Mouse (Mus musculus) neural tube, embryonic 15.5 days (tissue): ENCODE measurements around the gene Idh3g. TPM values are rescaled to one million over a fixed set of nuclear protein-coding genes. Genes with fewer than 3 reads are reported as not detected.

Experiments used
- ATAC-seq: fragments of 200-750 bp; cut with Nextera tagmentation; 2 replicates; pipeline ENCODE4 v1.8.0; 2017; ENCODE audit warnings: mild to moderate bottlenecking, moderate TSS enrichment, moderate library complexity; ENCODE audit not compliant: low FRiP score
- H3K27ac ChIP-seq: fragments of 300-500 bp; sonication (generic); replicated peaks from 2 replicates; pipeline ENCODE4 v1.5.1; 2015; ENCODE audit warnings: mild to moderate bottlenecking, inconsistent platforms
- H3K27me3 ChIP-seq: fragments of 300-500 bp; sonication (generic); replicated peaks from 2 replicates; pipeline ENCODE4 v1.6.1; 2015; ENCODE audit warnings: inconsistent platforms
- H3K36me3 ChIP-seq: fragments of 300-500 bp; sonication (generic); 2 replicates; pipeline ENCODE4 v1.6.1; 2015; ENCODE audit warnings: inconsistent platforms
- H3K4me1 ChIP-seq: fragments of 300-500 bp; sonication (generic); 2 replicates; pipeline ENCODE4 v1.6.1; 2015; ENCODE audit warnings: inconsistent platforms
- H3K4me2 ChIP-seq: fragments of 300-500 bp; sonication (generic); 2 replicates; pipeline ENCODE4 v1.6.1; 2015; ENCODE audit warnings: inconsistent platforms, mild to moderate bottlenecking, moderate library complexity
- H3K4me3 ChIP-seq: fragments of 300-500 bp; sonication (generic); replicated peaks from 2 replicates; pipeline ENCODE4 v1.5.1; 2015; ENCODE audit warnings: mild to moderate bottlenecking, inconsistent platforms
- H3K9ac ChIP-seq: fragments of 300-500 bp; sonication (generic); replicated peaks from 2 replicates; pipeline ENCODE4 v1.6.1; 2015; ENCODE audit warnings: mild to moderate bottlenecking, inconsistent platforms
- H3K9me3 ChIP-seq: fragments of 300-500 bp; sonication (generic); replicated peaks from 2 replicates; pipeline ENCODE4 v1.6.1; 2016; ENCODE audit warnings: inconsistent platforms
- WGBS: fragments of 180-500 bp; shearing (Covaris S2); methylation state at CpG from one replicate; pipeline ENCODE4 v1.1.7; 2015; ENCODE audit warnings: mixed read lengths; 5-methylcytosine and 5-hydroxymethylcytosine counted together
- polyA plus RNA-seq: library from polyadenylated mRNA; unstranded; fragments of >200 nt; fragmentation: Nextera tagmentation; extraction: Ambion mirVana; gene quantifications from 2 replicates; pipeline ENCODE4 v1.2.1, GENCODE M21; 2015

The Idh3g gene
- polyA plus RNA-seq, 1 experiment from 2014 or later = 276 TPM

DNA sequence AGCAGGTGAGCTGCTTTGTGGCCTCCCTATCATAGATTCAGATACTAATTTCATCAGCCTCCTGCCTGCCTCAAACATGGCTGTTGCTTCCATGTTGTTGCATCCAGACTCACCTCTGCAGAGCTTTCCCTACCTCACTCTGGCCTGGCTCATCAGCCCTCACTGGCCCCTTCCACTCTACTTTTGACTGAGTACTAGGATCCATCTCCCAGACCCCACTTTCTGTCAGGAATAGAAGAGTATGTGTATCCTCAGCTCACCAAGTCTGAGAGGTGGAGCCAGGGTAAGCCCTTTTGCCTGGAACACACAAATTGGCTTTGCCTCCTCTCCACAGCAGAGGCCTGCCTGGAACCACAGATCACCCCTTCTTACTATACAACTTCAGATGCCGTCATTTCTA is 1.8 kb upstream of the Idh3g start:
- H3K9ac ChIP-seq = 0 out of 2 replicates have a peak overlapping the region, but pooled peaks have one; percentile 75
- peaks cover 15% of the 10 kb centered on the region for H3K36me3 ChIP-seq
- ATAC-seq = no peak
- peaks cover 33% of the 10 kb centered on the region for H3K4me1 ChIP-seq
- H3K9me3 ChIP-seq = no peaks in the 10 kb centered on the region
- WGBS = 96% methylated on average over 1 of the region's 1 CpGs
- H3K4me2 ChIP-seq = peak overlapping the region; percentile 60
- H3K4me3 ChIP-seq = no peak overlapping the region
- H3K27ac ChIP-seq = no peak overlapping the region
- H3K27me3 ChIP-seq = no peaks in the 10 kb centered on the region

DNA sequence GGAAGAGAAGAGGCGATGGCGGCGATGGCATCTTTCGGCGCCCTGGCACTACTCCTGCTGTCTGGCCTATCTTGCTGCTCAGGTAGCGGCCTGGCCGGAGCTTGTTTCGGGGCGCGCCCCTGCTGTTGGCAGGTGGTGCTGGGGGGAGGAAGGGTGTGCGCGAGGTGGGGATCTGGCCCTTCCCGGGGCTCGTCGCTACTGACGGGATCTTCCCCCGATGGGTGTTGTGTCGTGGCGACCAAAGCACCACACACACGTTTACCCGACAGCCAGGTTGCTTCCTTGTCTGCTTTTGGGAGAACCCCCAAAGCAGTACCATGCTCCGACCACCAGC is 495 bp upstream of the Idh3g start:
- WGBS = 22% methylated on average over 18 of the region's 22 CpGs
- peak; percentile 29 for ATAC-seq
- peaks cover 15% of the 10 kb centered on the region for H3K36me3 ChIP-seq
- H3K4me1 ChIP-seq = peaks cover 33% of the 10 kb centered on the region
- H3K9me3 ChIP-seq = no peaks in the 10 kb centered on the region
- no peaks in the 10 kb centered on the region for H3K27me3 ChIP-seq
- H3K4me3 ChIP-seq = peak overlapping the region; percentile 58
- H3K27ac ChIP-seq = peak overlapping the region; percentile 92
- H3K9ac ChIP-seq = peak overlapping the region; percentile 75
- peak overlapping the region; percentile 60 for H3K4me2 ChIP-seq

DNA sequence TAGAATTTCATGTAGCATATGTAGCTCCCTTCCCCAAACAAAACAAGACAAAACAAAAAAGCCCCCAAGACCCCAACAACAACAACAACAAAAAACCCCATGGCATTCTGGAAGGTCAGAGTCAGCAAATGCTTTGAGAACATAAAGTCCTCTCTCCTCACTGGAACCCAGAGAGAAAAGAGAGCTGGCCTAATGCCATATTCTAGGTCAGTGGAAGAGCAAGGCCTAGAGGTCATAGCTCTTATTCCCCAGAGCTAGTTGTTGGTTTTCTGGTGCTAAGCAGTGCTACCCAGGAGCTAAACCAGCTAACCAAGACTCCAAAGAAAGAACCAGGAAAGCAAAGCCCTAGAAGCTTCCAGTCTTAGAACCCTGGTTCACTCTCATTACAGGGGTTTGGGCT is 1.0 kb downstream of the Idh3g start:
- no peak for ATAC-seq
- H3K27ac ChIP-seq = peak overlapping the region; percentile 92
- no peaks in the 10 kb centered on the region for H3K27me3 ChIP-seq
- peak overlapping the region; percentile 58 for H3K4me3 ChIP-seq
- H3K4me1 ChIP-seq = peaks cover 33% of the 10 kb centered on the region
- no peaks in the 10 kb centered on the region for H3K9me3 ChIP-seq
- H3K36me3 ChIP-seq = peaks cover 14% of the 10 kb centered on the region
- peak overlapping the region; percentile 67 for H3K4me2 ChIP-seq
- H3K9ac ChIP-seq = peak overlapping the region; percentile 59

DNA sequence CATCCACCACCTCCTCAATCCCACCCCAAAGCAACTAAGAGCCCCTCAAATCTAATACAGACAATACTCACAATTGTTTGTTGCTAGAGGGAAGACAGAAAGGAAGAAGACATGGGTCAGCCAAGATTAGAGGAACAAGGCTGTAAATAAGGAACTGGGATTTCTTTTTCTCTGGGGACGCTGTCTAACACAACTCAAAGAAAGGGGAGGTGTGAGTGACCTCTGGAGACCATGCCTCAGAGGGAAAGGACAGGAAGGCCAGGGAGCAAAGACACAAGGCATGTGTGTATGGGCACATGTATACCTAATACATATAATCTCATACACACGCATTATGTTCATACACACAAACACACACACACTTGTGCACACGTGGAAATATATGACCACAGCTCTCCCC is 4.5 kb downstream of the Idh3g start:
- H3K36me3 ChIP-seq = peaks cover 19% of the 10 kb centered on the region
- 93% methylated on average over 3 of the region's 3 CpGs for WGBS

DNA sequence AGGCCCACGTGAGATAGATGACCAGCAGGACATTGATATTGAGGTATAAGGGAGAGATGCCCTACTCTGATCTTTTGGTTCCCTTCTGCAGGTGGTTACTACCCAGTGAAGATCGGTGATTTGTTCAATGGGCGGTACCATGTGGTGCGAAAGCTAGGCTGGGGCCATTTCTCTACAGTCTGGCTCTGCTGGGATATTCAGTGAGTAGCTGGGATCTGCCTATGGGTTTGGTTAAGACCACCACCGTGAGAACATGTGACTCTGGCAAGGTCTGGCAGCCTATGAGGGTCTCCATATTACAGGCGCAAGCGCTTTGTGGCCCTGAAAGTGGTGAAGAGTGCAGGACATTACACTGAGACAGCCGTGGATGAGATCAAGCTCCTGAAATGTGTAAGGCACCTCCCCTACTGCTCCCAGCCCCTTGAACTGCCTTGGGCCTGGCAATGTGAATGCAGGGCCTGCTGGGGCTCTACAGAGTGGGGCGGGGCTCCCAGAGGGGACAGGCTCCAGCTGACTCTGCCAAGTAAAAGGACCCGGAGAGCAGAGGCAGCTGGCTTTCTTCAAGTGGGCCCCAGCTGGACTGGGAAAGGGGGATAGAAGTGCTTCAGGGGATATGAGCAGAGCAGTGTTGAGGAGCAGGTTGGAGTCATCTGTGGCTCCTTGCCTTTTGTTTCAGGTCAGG is 11.8 kb downstream of the Idh3g start:
- WGBS = 71% methylated on average over 10 of the region's 10 CpGs
- no peak overlapping the region for H3K27ac ChIP-seq
- 0 out of 2 replicates have a peak, but pooled peaks have one; percentile 8 for ATAC-seq

More for the DNA sequence above, 4.5 kb downstream of the Idh3g start:
- no peaks in the 10 kb centered on the region for H3K27me3 ChIP-seq
- H3K4me3 ChIP-seq = no peak overlapping the region
- no peak for ATAC-seq
- no peak overlapping the region for H3K4me2 ChIP-seq
- H3K9me3 ChIP-seq = no peaks in the 10 kb centered on the region
- no peak overlapping the region for H3K9ac ChIP-seq
- H3K27ac ChIP-seq = no peak overlapping the region
- peaks cover 17% of the 10 kb centered on the region for H3K4me1 ChIP-seq

DNA sequence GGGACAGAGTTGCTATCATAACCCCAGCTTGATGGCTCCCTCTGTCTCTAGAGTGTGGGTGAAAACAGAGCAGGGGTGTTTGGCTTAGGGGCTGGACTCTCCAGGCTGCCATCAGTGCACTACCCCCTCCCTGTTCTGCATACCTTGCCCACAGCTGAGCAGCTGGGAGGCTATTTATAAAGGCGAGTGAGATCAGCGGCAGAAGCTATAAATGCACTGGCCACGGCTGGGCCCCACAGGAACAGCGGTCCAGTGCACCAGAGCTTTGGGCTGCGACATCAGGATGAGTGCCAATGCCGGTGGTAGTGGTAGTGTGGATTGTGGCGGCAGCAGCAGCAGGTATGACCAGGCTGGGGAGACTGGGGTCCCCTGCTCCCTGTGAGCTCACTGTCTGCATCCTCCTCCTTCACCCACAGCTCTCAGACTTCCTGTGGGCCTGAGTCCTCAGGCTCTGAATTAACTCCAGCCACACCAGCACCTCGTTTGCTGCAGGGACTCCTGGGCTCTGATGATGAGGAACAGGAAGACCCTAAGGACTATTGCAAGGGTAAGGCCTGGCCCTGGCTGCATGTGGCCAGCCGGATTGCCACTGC is 12.4 kb downstream of the Idh3g start, which contains the start of gene Srpk3:
Gene Srpk3 (plus strand): TSS at position 238 of the 593 bp plus-strand sequence.
- Histone ChIP-seq H3K4me1 (0 out of 2 replicates have a peak, but pooled peaks cover 2% of the 10 kb centered on the region), H3K27ac (no peak within 1 kb of the TSS), H3K9me3 (no peaks in the 10 kb centered on the region), H3K9ac (no peak within 1 kb of the TSS), H3K4me3 (no peak within 1 kb of the TSS), H3K27me3 (no peaks in the 10 kb centered on the region), H3K36me3 (peaks cover 2% of the 10 kb centered on the region), H3K4me2 (no peak within 1 kb of the TSS)
- ATAC-seq = no peak; the same call in 1 of the 2 replicates
- WGBS = 56% methylated on average over 9 of the region's 9 CpGs

More for the DNA sequence above, 11.8 kb downstream of the Idh3g start:
- peaks cover 9% of the 10 kb centered on the region for H3K36me3 ChIP-seq
- no peak overlapping the region for H3K4me3 ChIP-seq
- no peak overlapping the region for H3K4me2 ChIP-seq
- 0 out of 2 replicates have a peak, but pooled peaks cover 2% of the 10 kb centered on the region for H3K4me1 ChIP-seq
- no peaks in the 10 kb centered on the region for H3K27me3 ChIP-seq
- H3K9me3 ChIP-seq = no peaks in the 10 kb centered on the region
- H3K9ac ChIP-seq = no peak overlapping the region

DNA sequence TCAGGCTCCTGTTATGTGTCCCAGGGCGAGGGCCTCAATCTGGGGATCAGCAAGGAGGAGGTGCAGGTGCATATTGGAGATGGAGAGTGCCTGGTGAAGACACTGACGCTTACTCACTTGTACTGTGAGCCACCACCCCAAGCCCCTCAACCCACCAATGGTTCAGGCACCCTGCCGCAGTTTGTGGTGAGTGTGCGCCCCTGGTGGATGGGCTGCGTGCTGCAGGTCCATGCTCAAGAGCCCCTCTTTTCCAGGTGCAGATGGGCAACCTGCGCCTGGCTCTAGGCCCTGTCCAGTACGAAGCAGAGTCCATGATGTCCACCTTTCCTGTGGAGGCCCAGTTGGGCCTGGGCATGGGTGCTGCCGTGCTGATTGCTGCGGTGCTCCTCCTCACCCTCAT is 19.4 kb downstream of the Idh3g start:
- Histone ChIP-seq H3K27ac (no peak overlapping the region), H3K4me3 (no peak overlapping the region), H3K27me3 (no peaks in the 10 kb centered on the region), H3K9me3 (no peaks in the 10 kb centered on the region), H3K4me2 (no peak overlapping the region), H3K36me3 (no peaks in the 10 kb centered on the region), H3K4me1 (no peaks in the 10 kb centered on the region), H3K9ac (no peak overlapping the region)
- 68% methylated on average over 9 of the region's 9 CpGs for WGBS
- ATAC-seq = no peak

DNA sequence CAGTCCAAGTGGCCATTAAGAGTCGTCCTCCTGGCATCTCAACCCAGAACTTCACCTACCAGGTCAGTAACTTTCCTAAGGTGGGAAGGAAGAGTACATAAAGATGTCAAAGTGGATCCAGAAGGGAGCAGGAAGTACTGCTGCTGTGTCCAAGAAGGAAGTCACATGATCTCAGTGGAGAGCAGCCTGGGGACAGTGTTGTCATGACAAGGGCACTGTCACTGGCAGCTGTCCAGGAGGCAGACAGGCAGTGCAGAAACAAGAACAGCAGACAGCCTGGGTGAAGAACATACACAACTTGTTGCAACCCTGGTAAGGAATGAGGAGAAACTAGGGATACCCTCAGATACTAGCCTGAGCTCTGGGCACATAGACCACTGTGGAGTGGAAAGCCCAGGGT is 21.4 kb downstream of the Idh3g start:
- Histone ChIP-seq H3K9ac (no peak overlapping the region), H3K9me3 (no peaks in the 10 kb centered on the region), H3K4me1 (no peaks in the 10 kb centered on the region), H3K27ac (no peak overlapping the region), H3K4me3 (no peak overlapping the region), H3K36me3 (no peaks in the 10 kb centered on the region), H3K4me2 (no peak overlapping the region), H3K27me3 (no peaks in the 10 kb centered on the region)
- ATAC-seq = no peak
- WGBS = 59% methylated on average over 1 of the region's 1 CpGs

DNA sequence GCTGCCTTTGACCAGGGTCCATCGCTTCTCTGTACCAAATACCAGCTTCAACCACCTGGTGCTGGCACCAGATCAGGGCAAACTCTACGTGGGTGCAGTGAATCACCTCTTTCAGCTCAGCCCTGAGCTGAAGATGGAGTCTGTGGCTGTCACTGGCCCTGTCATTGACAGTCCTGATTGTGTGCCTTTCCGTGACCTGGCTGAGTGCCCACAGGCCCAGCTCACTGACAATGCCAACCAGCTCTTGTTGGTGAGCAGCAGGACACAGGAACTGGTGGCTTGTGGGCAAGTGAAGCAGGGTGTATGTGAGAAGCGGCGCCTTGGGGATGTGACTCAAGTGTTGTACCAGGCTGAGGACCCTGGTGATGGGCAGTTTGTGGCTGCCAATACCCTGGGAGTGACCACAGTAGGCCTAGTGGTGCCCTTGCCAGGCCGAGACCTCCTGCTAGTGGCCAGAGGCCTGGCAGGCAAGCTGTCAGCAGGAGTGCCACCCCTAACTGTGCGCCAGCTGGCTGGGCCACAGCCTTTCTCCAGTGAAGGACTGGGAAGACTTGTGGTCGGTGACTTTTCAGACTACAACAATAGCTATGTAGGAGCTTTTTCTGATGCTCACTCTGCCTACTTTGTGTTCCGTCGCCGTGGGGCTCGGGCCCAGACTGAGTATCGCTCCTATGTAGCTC is 27.9 kb downstream of the Idh3g start:
- Histone ChIP-seq H3K4me3 (no peak overlapping the region), H3K4me2 (no peak overlapping the region), H3K9ac (no peak overlapping the region), H3K36me3 (no peaks in the 10 kb centered on the region), H3K27ac (no peak overlapping the region), H3K27me3 (no peaks in the 10 kb centered on the region), H3K9me3 (no peaks in the 10 kb centered on the region), H3K4me1 (no peaks in the 10 kb centered on the region)
- 85% methylated on average over 13 of the region's 13 CpGs for WGBS
- no peak for ATAC-seq

DNA sequence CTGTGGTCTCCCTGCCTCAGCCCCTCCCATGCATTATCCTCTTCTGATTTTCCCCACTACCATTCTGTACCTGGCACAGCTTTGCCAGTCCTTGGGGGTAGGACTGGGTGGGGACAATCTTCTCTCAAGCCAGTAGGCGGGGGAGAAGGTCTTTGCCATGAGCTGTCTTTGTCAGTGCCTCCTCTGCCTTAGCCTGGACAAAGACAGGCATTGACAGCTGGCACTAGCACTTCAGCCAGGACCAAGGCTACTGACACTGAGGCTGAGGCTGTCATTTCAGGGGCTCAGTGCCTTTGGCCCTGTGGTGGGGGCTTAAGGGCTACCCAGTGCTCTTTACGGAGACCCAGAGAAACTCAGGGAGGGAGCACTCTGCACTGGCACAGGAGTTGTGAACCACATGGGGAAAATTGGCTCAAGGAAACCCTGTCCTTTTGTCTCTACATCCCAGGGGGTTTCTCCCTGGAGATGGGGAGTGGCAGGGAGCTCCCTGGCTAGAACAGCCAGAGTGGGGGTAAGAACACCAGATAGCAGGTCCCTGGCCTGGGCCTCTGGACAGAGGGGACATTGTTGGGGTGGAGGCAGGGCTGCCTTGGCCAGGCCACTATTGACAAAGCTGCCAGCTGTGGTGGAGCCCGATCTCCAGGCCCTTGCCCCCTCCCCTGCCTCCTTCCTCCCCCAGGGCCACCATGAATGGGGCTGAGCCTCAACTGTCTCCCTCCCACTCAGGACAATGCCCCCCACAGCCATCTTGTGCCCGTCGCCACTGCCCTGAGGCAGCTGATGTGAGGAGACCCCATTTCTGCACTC is 30.2 kb downstream of the Idh3g start, which contains the start of gene Plxnb3:
Gene Plxnb3 (plus strand): TSS at position 757 of the 807 bp plus-strand sequence.
- WGBS = 66% methylated on average over 5 of the region's 5 CpGs
- Histone ChIP-seq H3K4me2 (no peak within 1 kb of the TSS), H3K27ac (no peak within 1 kb of the TSS), H3K9ac (no peak within 1 kb of the TSS), H3K4me3 (no peak within 1 kb of the TSS), H3K9me3 (no peaks in the 10 kb centered on the region), H3K36me3 (no peaks in the 10 kb centered on the region), H3K4me1 (no peaks in the 10 kb centered on the region), H3K27me3 (no peaks in the 10 kb centered on the region)
- ATAC-seq = no peak

DNA sequence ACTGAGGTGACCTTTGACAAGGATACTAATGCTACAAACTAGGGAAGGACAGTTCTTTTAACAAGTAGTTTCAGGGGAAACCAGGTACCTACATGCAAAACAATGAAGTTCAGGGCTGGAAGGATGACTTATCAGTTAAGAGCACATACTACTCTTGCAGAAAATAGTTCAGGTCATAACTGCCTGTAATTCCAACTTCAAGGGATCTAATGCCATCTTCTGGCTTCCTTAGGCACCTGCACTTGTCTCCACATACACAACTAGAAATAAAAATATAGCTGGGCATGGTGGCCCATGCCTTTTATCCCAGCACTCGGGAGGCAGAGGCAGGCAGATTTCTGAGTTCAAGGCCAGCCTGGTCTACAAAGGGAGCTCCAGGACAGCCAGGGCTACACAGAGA is 37.7 kb downstream of the Idh3g start:
- no peak overlapping the region for H3K9ac ChIP-seq
- no peaks in the 10 kb centered on the region for H3K4me1 ChIP-seq
- H3K4me2 ChIP-seq = no peak overlapping the region
- no peak overlapping the region for H3K4me3 ChIP-seq
- no peak overlapping the region for H3K27ac ChIP-seq
- no peak for ATAC-seq
- no peaks in the 10 kb centered on the region for H3K36me3 ChIP-seq
- H3K27me3 ChIP-seq = no peaks in the 10 kb centered on the region
- WGBS = 94% methylated on average over 1 of the region's 1 CpGs
- no peaks in the 10 kb centered on the region for H3K9me3 ChIP-seq
